Mouse (Mus musculus): Measurements from ENCODE around the gene Gins1.

Gene Gins1

GRCm38 (mm10) chr2:150964641-150965040 lies 59.4 kb downstream of the Gins1 start:
- DNase-seq: no peak

GRCm38 (mm10) chr2:150965951-150966350 lies 60.8 kb downstream of the Gins1 start:
- no peak for DNase-seq

- no peak for DNase-seq
Observed at GRCm38 (mm10) chr2:150967491-150967890, 62.3 kb downstream of the Gins1 start.

GRCm38 (mm10) chr2:150969231-150969630 lies 64.0 kb downstream of the Gins1 start:
- DNase-seq: no peak

- no peak for DNase-seq
Observed at GRCm38 (mm10) chr2:150971856-150972255, 66.7 kb downstream of the Gins1 start.

GRCm38 (mm10) chr2:150972681-150973080 lies 67.5 kb downstream of the Gins1 start:
- DNase-seq: no peak

GRCm38 (mm10) chr2:150973401-150974115 lies 68.4 kb downstream of the Gins1 start:
- DNase-seq: no peak

GRCm38 (mm10) chr2:150976871-150977270 lies 71.7 kb downstream of the Gins1 start:
- DNase-seq: no peak

GRCm38 (mm10) chr2:150977676-150978075 lies 72.5 kb downstream of the Gins1 start:
- DNase-seq: no peak

- no peak for DNase-seq
Observed at GRCm38 (mm10) chr2:150978791-150979190, 73.6 kb downstream of the Gins1 start.

GRCm38 (mm10) chr2:150979861-150980620 lies 74.8 kb downstream of the Gins1 start:
- no peak for DNase-seq

All from cerebellum, adult 11-12 months (tissue).